Mouse (Mus musculus): ENCODE results near the gene Rnf144b. TPM values are rescaled to one million over a fixed set of nuclear protein-coding genes. Genes with fewer than 3 reads are reported as not detected.

The Rnf144b gene
- total RNA-seq, 2 experiments from 2014 or later, result 9.5 to 14.4 TPM

DNA sequence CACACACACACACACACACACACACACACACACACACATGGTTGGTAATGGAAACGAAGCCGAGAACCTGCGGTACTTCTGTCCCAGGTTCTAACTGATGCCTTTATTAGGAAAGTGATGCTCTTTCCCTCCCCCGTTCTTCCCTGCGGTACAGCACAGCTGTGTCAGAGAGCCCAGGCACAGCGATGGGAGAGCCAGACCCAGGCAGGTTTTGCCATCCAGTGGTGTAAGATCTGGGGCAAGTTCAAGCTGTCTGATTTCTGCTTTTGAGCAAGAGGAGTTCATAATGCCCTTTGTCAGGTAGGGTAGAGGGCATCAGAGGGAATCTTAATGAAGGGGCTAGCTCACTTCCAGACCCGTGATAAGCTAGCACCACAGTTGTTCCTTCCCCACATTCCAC, 89.1 kb downstream of the Rnf144b start:
- DNase-seq, result no peak
- intact Hi-C loops (cut with DNase I; ENCODE audit: low total_unique reads), result no loop called here

DNA sequence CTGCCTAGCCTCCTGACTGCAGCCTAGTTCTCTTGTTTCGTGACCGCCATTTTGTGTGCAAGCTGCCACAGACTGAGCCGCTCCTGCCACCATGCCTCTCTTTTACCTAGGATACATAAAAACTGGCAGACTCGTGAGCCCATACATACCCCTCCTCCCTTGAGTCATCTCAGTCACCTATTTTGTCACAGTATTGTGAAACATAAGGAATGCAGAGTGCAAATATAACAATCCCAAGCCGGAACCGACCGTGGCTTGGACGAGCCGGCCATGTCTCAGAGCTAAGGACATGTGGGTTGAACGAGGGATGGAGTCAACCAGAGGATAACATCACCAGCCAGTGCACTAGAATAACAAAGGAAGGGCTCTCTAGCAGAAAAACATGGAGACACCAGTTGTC, 91.4 kb downstream of the Rnf144b start:
- intact Hi-C loops (cut with DNase I; ENCODE audit: low total_unique reads), result no loop called here
- DNase-seq, result no peak

GRCm38 (mm10) chr13:47214895-47215294, 92.4 kb downstream of the Rnf144b start:
- intact Hi-C loops (cut with DNase I; ENCODE audit: low total_unique reads), result no loop called here
- DNase-seq, result no peak

GRCm38 (mm10) chr13:47215815-47216585, 93.5 kb downstream of the Rnf144b start:
- intact Hi-C loops (cut with DNase I; ENCODE audit: low total_unique reads), result no loop called here

DNA sequence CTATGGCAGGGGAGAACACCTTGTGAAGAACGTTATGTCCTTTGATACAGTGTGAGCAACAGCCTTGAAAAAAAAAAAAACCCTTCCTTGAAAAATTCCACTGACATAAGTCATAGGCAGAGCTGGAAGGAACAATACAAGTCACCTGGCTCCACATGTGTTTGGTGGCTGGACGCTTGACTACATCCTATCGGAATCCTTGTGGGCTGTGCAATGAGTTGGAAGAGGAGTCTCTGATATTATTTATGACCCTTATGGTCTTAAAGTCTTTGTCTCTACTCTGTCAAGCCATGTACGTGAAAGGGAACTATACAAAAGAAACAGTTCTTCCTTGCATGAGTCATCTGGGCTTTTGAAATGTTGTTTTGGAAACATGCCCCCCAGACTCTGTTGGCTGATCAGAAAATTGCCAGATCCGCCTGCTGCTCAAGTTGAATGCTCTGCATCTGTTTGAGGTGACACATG, 94.7 kb downstream of the Rnf144b start:
- intact Hi-C loops (cut with DNase I; ENCODE audit: low total_unique reads), result no loop called here
- DNase-seq, result no peak

More at GRCm38 (mm10) chr13:47215815-47216585, 93.5 kb downstream of the Rnf144b start:
- peak; percentile 36 for DNase-seq

GRCm38 (mm10) chr13:47218351-47218750, 95.9 kb downstream of the Rnf144b start:
- intact Hi-C loops (cut with DNase I; ENCODE audit: low total_unique reads), result no loop called here
- DNase-seq, result no peak

DNA sequence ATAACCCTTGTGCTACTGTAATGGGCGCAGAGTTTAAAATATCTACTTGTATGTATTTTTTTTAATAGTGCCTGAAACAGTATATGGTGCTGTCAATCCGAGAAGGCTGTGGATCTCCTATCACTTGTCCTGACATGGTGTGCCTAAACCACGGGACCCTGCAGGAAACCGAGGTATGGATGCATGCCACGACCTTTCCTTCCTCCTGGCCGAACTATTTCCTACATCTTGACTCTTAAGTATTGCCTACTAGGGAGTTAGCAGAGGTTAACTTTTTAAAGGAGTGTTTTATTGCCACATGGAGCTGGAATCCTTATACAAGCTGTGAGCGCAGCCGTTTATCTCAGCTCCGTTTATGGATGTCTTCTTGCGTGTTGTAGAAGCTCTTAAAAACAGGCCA, 98.0 kb downstream of the Rnf144b start:
- no peak for DNase-seq
- intact Hi-C loops (cut with DNase I; ENCODE audit: low total_unique reads), result no loop called here

DNA sequence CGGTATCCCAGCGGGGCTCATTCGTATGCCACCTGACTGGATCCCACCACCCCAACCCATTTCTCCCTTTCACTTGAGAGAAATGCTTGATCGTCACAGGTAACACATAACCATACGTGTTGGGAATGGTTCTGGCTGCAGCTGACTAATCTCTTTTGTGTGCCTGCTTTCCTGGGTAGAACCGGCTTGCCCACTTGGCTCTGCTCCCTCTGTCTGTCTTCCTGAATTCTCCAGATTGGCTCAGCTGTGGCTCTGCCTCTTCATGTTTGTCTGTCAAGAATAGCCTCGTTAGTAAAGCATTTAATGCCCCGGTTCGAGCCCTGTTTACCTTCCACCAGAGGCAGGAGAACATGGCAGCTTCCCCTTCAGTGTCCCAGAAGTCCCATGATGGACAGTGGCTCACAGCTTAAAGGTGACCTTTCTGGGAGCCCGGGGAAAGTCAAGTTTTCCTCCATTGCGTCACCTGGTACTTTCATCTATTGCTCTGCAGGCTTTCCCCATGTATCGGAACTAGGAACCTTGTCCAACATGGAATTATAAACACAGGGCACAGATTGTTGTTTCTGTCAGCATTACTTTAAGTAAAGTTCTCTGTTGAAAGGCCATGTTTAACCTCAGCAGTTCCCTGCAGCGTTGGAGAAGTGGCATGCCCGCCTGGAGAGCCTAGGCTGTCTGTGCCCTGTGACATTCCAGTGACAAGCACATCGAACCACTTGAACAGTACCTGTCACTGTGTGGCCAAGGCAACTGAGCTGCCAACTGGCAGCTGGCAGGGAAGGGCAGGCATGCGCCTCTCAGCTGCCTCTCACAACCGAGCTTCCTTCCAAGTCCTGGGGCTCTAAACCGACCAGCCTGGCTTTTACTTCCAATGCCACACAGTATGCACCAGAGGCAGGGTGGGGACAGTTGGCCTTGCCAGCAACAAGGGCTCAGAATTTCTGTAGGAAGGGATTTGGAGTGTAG, 101.4 kb downstream of the Rnf144b start:
- intact Hi-C loops (cut with DNase I; ENCODE audit: low total_unique reads), result no loop called here
- DNase-seq, result peak; percentile 50

DNA sequence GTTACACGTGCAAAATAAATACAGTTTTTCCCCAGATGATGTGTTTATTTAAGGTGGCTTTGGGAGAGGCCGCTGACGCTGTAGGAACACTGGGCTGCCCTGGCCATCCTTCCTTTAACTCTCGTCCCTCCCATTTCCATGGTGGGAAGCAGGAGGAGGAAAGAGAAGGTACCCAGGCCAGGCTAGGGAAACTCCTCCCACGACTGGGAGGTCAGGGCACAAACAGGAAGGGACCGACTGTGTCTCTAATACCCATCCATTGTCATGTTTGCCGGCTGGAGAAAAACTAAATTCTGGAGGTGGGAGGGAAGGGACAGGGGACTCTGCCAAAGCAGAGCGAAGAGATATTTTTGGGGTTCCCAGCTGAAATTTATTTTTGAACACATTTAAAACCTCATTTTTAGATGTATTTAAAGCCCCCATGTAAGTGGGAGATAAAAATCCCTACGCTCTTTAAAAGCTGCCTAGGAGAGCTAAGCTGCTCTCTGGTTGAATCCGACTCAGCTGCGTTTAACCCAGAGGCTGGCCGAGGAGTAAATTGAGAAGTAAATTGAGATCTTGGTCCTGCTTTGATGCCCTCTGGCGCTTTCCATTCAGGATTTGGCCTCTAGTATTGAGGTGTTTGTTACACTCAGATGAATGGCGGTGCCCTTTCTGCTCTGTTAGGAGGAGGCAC, 102.3 kb downstream of the Rnf144b start:
- DNase-seq, result no peak

GRCm38 (mm10) chr13:47225324-47225697, 102.9 kb downstream of the Rnf144b start:
- intact Hi-C loops (cut with DNase I; ENCODE audit: low total_unique reads), result no loop called here
- DNase-seq, result no peak

More for the DNA sequence above, 102.3 kb downstream of the Rnf144b start:
- intact Hi-C loops (cut with DNase I; ENCODE audit: low total_unique reads), result no loop called here

GRCm38 (mm10) chr13:47225802-47226201, 103.3 kb downstream of the Rnf144b start:
- no peak for DNase-seq
- intact Hi-C loops (cut with DNase I; ENCODE audit: low total_unique reads), result no loop called here

GRCm38 (mm10) chr13:47226521-47226920, 104.1 kb downstream of the Rnf144b start:
- intact Hi-C loops (cut with DNase I; ENCODE audit: low total_unique reads), result no loop called here
- DNase-seq, result no peak

DNA sequence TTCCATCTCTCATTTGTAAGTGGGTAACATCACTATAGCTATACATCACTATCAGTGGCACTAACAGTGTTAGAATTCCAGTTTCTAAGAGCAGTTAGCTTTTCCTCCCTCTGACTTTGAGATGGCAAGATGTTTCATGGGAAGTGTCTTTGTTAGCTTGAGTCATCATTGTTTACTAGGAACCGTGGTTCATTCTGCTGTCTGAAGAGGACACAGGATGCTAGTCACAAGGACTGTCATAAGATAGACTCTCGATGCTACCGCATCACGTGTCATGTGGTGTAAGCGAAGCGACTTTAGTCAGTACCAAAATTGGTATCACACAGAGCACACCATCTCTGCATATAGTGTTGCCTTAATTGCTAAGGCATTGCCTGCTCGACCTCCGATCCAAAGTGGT, 105.7 kb downstream of the Rnf144b start:
- DNase-seq, result no peak
- intact Hi-C loops (cut with DNase I; ENCODE audit: low total_unique reads), result no loop called here

DNA sequence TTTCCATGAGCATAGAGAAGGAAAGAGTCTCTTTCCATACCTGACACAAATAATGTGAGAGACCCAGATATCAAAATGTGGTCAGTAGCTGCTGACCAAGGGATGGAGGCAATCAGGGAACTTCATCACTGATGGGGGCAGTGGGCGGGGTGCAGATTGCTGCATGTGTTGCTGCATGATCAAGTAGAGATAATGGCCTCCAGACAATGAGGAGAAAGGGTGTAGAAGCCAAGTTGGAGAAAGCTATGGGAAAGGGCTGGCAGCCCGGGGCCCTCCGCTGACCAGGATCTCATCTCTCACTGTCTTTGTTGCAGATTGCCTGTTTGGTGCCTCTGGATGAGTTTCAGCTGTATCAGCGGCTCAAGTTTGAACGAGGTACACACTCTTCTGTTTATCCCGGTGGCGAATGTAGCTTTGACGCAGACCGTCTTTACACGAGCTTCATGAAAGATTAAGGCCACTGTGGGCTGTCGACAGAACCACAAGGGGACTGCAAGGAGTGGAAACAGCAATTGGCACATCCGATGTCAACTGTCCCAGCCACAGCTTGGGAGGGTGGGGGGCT, 106.3 kb downstream of the Rnf144b start:
- intact Hi-C loops (cut with DNase I; ENCODE audit: low total_unique reads), result no loop called here
- no peak for DNase-seq

DNA sequence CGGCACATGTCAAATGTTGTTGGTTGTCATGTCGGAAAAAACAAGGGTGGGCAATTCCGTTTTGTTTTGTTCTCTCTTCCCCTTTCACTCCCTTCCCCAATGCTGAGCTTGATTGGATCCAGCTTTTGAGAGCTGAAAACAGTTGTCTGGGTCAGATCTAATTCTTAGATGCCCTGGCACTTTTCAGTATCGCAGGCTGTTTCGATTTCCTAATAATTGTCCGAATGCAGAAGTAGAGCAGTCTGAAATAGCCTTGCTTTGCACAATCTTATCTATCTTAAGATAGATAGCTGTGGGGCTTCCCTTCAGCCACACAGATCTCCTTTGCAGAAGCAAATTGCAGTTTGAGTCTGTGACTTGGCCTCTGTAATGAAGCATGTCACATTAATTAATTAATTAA, 109.7 kb downstream of the Rnf144b start:
- no peak for DNase-seq
- intact Hi-C loops (cut with DNase I; ENCODE audit: low total_unique reads), result no loop called here

- no peak for DNase-seq
- intact Hi-C loops (cut with DNase I; ENCODE audit: low total_unique reads), result no loop called here
These were observed 114.9 kb downstream of the Rnf144b start for GRCm38 (mm10) chr13:47237376-47237775.

GRCm38 (mm10) chr13:47238131-47238530, 115.7 kb downstream of the Rnf144b start:
- intact Hi-C loops (cut with DNase I; ENCODE audit: low total_unique reads), result no loop called here
- DNase-seq, result no peak

DNA sequence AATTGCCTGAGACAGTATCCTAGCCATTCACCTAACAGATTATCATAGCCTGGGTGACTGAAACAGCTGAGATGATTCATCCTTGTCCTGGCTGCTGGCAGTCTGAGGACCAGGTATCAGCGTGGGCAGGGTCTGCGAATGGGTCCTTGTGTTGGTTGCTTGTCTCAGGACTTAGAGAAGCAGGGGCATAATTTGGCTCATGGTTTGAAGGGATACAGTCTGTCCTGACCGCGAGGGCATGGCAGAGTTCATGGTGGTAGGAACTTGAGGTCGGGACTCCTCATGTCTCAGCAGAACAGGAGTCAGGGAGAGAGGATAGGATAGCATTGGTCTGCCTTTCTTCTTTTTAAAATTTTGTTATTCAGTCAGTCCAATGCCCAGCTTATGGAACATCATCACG, 121.1 kb downstream of the Rnf144b start:
- intact Hi-C loops (cut with DNase I; ENCODE audit: low total_unique reads), result no loop called here

GRCm38 (mm10) chr13:47244771-47245170, 122.3 kb downstream of the Rnf144b start:
- intact Hi-C loops (cut with DNase I; ENCODE audit: low total_unique reads), result no loop called here
- DNase-seq, result peak; percentile 28

More for the DNA sequence above, 121.1 kb downstream of the Rnf144b start:
- no peak for DNase-seq

- intact Hi-C loops (cut with DNase I; ENCODE audit: low total_unique reads), result no loop called here
- DNase-seq, result no peak
These were observed 124.0 kb downstream of the Rnf144b start for GRCm38 (mm10) chr13:47246459-47246858.

Data from gastrocnemius, postnatal 14 days (tissue).